Mouse (Mus musculus) G1E (cell line): ENCODE data around the gene Ugt1a10. TPM values are rescaled to one million over a fixed set of nuclear protein-coding genes. Genes with fewer than 3 reads are reported as not detected.
A peak's percentile ranks its signal among the peaks of the same experiment; 100 is the strongest.

Source experiments
- ATAC-seq: 2 replicates; pipeline ENCODE4 v1.8.0; 2016; ENCODE audit warnings: mild to moderate bottlenecking; ENCODE audit not compliant: insufficient number of reproducible peaks, poor library complexity, low FRiP score, severe bottlenecking; ENCODE audit errors: extremely low read depth
- DNase-seq: peaks from one replicate; pipeline ENCODE4 v3.0.0; 2012; ENCODE audit warnings: low spot score
- H3K27me3 ChIP-seq: 2 replicates; pipeline ENCODE4 v1.6.1; 2012; ENCODE audit warnings: mild to moderate bottlenecking, low read length, inconsistent platforms; ENCODE audit not compliant: insufficient read depth
- H3K36me3 ChIP-seq: replicated peaks from 2 replicates; pipeline ENCODE3; 2012; ENCODE audit warnings: mild to moderate bottlenecking, inconsistent platforms
- H3K4me1 ChIP-seq: 2 replicates; pipeline ENCODE4 v1.6.1; 2012; ENCODE audit warnings: low read depth, low read length, inconsistent platforms, mixed read lengths; ENCODE audit not compliant: insufficient read depth
- H3K4me3 ChIP-seq: 2 replicates; pipeline ENCODE4 v1.5.1; 2012; ENCODE audit warnings: low read depth, mild to moderate bottlenecking, inconsistent platforms, low read length, moderate library complexity, mixed read lengths
- H3K9me3 ChIP-seq: replicated peaks from 2 replicates; pipeline ENCODE4 v1.6.1; 2012; ENCODE audit warnings: inconsistent platforms
- CTCF ChIP-seq: IDR thresholded peaks from 2 replicates; pipeline ENCODE4 v1.5.1; 2012; ENCODE audit warnings: low read depth, low read length, inconsistent platforms, mixed read lengths
- GATA1 ChIP-seq: IDR thresholded peaks from 2 replicates; pipeline ENCODE4 v1.6.1; 2012; ENCODE audit warnings: borderline replicate concordance, low read length, inconsistent platforms, mixed read lengths
- GATA2 ChIP-seq: IDR thresholded peaks from 2 replicates; pipeline ENCODE4 v1.6.1; 2012; ENCODE audit warnings: low read depth, low read length, inconsistent platforms, borderline replicate concordance
- POLR2AphosphoS5 ChIP-seq: IDR thresholded peaks from 2 replicates; pipeline ENCODE4 v1.6.1; 2012; ENCODE audit warnings: low read depth, low read length, inconsistent platforms; ENCODE audit not compliant: insufficient replicate concordance
- TAL1 ChIP-seq: conservative IDR thresholded peaks from 2 replicates; pipeline ENCODE4 v1.6.1; 2012; ENCODE audit warnings: low read depth, low read length, inconsistent platforms, mixed read lengths
- polyA plus RNA-seq: library from polyadenylated mRNA; stranded (reverse); fragments of >175 nt; gene quantifications from 2 replicates; pipeline ENCODE4 v1.2.3, GENCODE M21; 2012
- total RNA-seq, 2 experiments: library from RNA; stranded (forward) in 1 of 2; stranded (reverse) in 1 of 2; fragments of 200-1000 nt in 1 of 2; fragments of >200 nt in 1 of 2; fragmentation: Nextera tagmentation in 1 of 2; gene quantifications; 2 replicates each; pipeline ENCODE4 v1.2.3; 2014 to 2017

Ugt1a10 gene
- total and polyA plus RNA-seq, 3 experiments = 0.05 TPM; not detected in 2

DNA sequence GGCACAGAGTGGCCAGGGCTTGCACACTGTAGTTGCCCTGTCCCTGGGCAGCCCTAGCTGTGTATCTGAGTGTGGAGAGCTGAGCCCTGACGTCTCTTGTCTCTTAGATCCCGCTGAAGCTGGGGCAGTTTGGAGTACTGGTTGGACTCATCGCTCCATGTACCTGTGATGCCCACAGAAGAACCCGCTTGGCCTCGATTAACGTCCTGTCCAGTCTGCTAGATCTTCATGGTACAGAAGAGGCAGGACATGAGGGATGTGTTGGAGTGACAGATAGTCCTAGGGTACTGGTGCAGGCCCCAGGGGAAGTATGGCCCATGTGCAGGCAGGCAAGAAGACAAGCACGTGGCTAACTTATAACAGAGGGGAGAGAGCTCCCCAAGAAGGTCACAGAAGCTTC lies 194.4 kb downstream of the Ugt1a10 start:
- Histone ChIP-seq H3K27me3 (peaks cover 30% of the 10 kb centered on the region), H3K4me3 (no peak overlapping the region), H3K4me1 (peaks cover under 1% of the 10 kb centered on the region; the same call in 1 of the 2 replicates), H3K36me3 (no peaks in the 10 kb centered on the region), H3K9me3 (no peaks in the 10 kb centered on the region)
- no peak for ATAC-seq
- no peak for DNase-seq
- TF ChIP-seq GATA1 = no peak
- TF ChIP-seq POLR2AphosphoS5 = no peak
- no peak for TF ChIP-seq GATA2
- TF ChIP-seq TAL1 = no peak
- no peak for TF ChIP-seq CTCF

DNA sequence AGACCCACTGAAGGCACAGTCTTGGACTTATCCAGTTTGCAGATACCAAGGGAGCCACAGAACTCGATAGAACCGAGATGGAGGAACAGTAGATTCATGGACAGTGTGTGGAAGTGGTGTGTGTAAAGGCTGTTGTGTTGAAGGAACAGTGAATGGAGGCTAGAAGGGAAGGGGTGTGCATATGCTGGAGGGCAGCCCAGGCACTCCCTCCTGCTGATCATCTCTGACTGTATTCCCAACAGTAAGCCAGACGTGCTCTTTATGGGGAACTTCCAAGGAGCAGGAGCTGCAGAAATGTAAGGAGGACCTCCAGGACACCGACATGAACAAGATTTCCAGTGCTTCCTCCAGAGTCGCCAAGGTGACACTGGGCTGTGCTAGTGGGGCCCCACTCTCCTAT lies 194.8 kb downstream of the Ugt1a10 start:
- ATAC-seq = no peak
- TF ChIP-seq POLR2AphosphoS5 = no peak
- TF ChIP-seq GATA2 = no peak
- no peak for TF ChIP-seq GATA1
- no peak for TF ChIP-seq CTCF
- no peak for TF ChIP-seq TAL1
- peaks cover 34% of the 10 kb centered on the region for H3K27me3 ChIP-seq
- DNase-seq = no peak
- H3K4me3 ChIP-seq = no peak overlapping the region
- H3K36me3 ChIP-seq = no peaks in the 10 kb centered on the region
- H3K4me1 ChIP-seq = peaks cover 4% of the 10 kb centered on the region
- no peaks in the 10 kb centered on the region for H3K9me3 ChIP-seq

DNA sequence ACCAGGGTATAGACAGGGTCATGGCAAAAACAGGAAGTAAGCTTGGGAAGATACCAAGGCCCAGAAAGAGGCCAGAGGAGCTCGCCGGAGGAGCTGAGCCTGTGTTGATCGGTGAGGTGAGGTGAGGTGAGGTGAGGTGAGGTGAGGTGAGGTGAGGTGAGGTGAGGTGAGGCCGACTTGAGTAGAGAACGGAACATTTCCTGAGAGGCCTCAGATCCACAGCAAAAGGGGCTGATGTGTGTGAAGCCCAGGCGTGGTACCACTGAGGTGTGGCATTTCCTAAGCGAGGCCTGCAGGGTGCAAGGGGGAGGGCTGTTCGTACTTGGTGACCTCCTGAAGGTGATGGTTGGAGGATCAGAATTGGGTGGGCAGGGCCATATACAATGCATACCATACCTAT lies 197.9 kb downstream of the Ugt1a10 start:
- DNase-seq (no peak), ATAC-seq (no peak)
- Histone ChIP-seq H3K4me3 (no peak overlapping the region), H3K36me3 (no peaks in the 10 kb centered on the region), H3K4me1 (peaks cover 4% of the 10 kb centered on the region), H3K27me3 (peaks cover 46% of the 10 kb centered on the region), H3K9me3 (no peaks in the 10 kb centered on the region)
- TF ChIP-seq GATA1 (no peak), CTCF (no peak), TAL1 (no peak), GATA2 (no peak), POLR2AphosphoS5 (0 out of 2 replicates have a peak, but pooled peaks have one; percentile 39)

DNA sequence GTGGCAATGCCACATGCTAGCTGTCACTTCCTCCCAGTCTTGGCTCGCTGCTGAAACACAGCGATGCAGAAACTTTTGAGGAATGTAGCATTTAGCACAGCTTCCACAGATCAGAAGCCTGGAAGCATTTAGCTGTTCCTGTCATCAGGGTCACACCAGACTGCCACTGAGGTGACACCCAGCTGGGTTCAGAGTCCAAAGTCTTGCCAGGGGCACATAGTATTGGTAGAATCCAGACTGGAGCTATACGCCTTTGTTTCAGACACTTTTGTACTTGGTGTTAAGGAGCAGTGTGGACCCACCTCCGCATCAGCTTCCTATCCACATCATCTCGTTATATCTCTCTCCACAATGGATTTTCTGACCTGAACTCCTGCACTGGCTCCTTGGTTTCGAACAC lies 198.4 kb downstream of the Ugt1a10 start:
- TF ChIP-seq POLR2AphosphoS5 (no peak), GATA2 (no peak), GATA1 (no peak), TAL1 (no peak), CTCF (no peak)
- Histone ChIP-seq H3K36me3 (no peaks in the 10 kb centered on the region), H3K4me3 (no peak overlapping the region), H3K4me1 (peaks cover 4% of the 10 kb centered on the region), H3K9me3 (no peaks in the 10 kb centered on the region), H3K27me3 (peaks cover 46% of the 10 kb centered on the region)
- ATAC-seq (no peak), DNase-seq (no peak)

DNA sequence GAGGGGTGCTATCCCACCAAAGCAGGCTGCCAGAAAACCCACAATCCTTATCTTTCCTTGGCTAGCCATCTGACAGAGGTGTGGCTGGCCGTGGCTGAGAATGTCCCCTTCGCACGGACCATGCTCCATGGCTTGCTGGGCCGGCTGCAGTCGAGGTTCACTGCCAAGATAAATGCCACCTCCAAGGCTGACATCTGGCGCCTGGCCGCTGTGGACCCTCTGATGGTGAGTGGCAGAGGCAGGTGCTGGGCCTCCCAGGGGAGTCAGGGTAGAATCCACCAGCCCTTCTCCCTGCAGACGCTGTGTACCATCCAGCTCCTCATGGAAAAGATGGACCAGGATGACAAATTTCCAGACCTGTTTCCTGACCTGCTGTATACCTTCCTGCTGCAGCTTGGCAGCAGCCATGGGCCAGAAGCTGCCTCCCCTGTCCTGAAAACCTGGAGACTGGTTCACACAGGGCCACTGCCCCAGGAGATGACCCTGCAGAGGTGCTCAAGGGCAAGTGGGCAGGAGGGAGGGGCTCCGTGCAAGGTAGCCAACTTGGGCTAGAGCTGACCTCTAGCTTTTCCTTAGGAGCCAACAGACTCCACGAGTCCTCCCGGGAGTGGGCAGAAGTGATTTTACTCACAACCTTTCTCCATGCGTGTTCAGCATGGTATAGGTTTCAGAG lies 199.7 kb downstream of the Ugt1a10 start:
- H3K4me1 ChIP-seq = peaks cover 4% of the 10 kb centered on the region
- ATAC-seq (no peak), DNase-seq (no peak)
- H3K9me3 ChIP-seq = no peaks in the 10 kb centered on the region
- no peak overlapping the region for H3K4me3 ChIP-seq
- H3K36me3 ChIP-seq = peaks cover 9% of the 10 kb centered on the region
- TF ChIP-seq TAL1 (no peak), POLR2AphosphoS5 (no peak; the same call in 1 of the 2 replicates), GATA2 (no peak), GATA1 (no peak), CTCF (no peak)
- peaks cover 38% of the 10 kb centered on the region for H3K27me3 ChIP-seq

DNA sequence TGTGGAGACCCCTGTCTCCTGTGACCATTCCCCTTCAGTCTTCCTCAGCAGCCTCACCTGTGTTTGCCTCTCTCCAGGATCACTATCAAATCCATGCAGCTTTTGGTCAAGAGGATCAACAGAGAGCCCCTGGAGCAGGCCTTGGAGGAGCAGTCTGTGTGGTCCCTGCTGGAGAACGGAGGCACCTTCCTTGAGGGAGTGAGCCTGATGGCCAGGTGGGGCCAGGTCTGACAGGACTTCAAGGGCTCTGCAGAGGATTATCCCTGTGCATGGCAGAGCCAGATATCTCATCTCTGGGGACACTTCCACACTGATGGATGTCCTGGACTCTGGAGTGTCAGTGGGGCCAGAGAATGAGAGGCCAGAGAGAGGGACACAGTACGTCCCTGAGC lies 200.3 kb downstream of the Ugt1a10 start:
- H3K27me3 ChIP-seq = peaks cover 36% of the 10 kb centered on the region
- H3K4me1 ChIP-seq = peaks cover 6% of the 10 kb centered on the region
- no peaks in the 10 kb centered on the region for H3K9me3 ChIP-seq
- no peak overlapping the region for H3K4me3 ChIP-seq
- DNase-seq (no peak), ATAC-seq (no peak)
- H3K36me3 ChIP-seq = peaks cover 15% of the 10 kb centered on the region
- no peak for TF ChIP-seq TAL1
- TF ChIP-seq GATA1 = no peak
- TF ChIP-seq CTCF = no peak
- TF ChIP-seq POLR2AphosphoS5 = no peak
- no peak for TF ChIP-seq GATA2
